Mouse (Mus musculus): Measurements from ENCODE around the gene Brinp2.

The Brinp2 gene

GRCm38 (mm10) chr1:158285198-158285597 is 70.9 kb downstream of the Brinp2 start:
- no peak for DNase-seq

GRCm38 (mm10) chr1:158283869-158284268 is 72.3 kb downstream of the Brinp2 start:
- no peak for DNase-seq

- DNase-seq: no peak
Measured at GRCm38 (mm10) chr1:158272058-158272457, 84.1 kb downstream of the Brinp2 start.

- DNase-seq: peak; percentile 37
Measured at GRCm38 (mm10) chr1:158267020-158267571, 89.0 kb downstream of the Brinp2 start.

- no peak for DNase-seq
Measured at GRCm38 (mm10) chr1:158266293-158267019, 89.7 kb downstream of the Brinp2 start.

- DNase-seq: no peak
Measured at GRCm38 (mm10) chr1:158259516-158260235, 96.5 kb downstream of the Brinp2 start.

- DNase-seq: no peak
Measured at GRCm38 (mm10) chr1:158258685-158259292, 97.3 kb downstream of the Brinp2 start.

GRCm38 (mm10) chr1:158255912-158256680 is 100.0 kb downstream of the Brinp2 start:
- no peak for DNase-seq

- DNase-seq: no peak
Measured at GRCm38 (mm10) chr1:158252682-158253222, 103.4 kb downstream of the Brinp2 start.

- no peak for DNase-seq
Measured at GRCm38 (mm10) chr1:158248266-158248665, 107.9 kb downstream of the Brinp2 start.

- DNase-seq: no peak
Measured at GRCm38 (mm10) chr1:158246476-158247153, 109.5 kb downstream of the Brinp2 start.

GRCm38 (mm10) chr1:158245486-158245885 is 110.6 kb downstream of the Brinp2 start:
- no peak for DNase-seq

GRCm38 (mm10) chr1:158244016-158244415 is 112.1 kb downstream of the Brinp2 start:
- no peak for DNase-seq

GRCm38 (mm10) chr1:158241848-158242556 is 114.1 kb downstream of the Brinp2 start:
- no peak for DNase-seq

- DNase-seq: no peak
Measured at GRCm38 (mm10) chr1:158239841-158240240, 116.3 kb downstream of the Brinp2 start.

- DNase-seq: no peak
Measured at GRCm38 (mm10) chr1:158238722-158239121, 117.4 kb downstream of the Brinp2 start.

- DNase-seq: no peak
Measured at GRCm38 (mm10) chr1:158228687-158229224, 127.4 kb downstream of the Brinp2 start.

- no peak for DNase-seq
Measured at GRCm38 (mm10) chr1:158227239-158227638, 128.9 kb downstream of the Brinp2 start.

GRCm38 (mm10) chr1:158226689-158227088 is 129.4 kb downstream of the Brinp2 start:
- no peak for DNase-seq

- DNase-seq: no peak
Measured at GRCm38 (mm10) chr1:158221048-158221447, 135.1 kb downstream of the Brinp2 start.

GRCm38 (mm10) chr1:158220148-158220547 is 136.0 kb downstream of the Brinp2 start:
- no peak for DNase-seq

Measured in lung, postnatal 36 days (tissue).